Mouse (Mus musculus) brain, embryonic 14.5 days (tissue): Measurements from ENCODE around the gene Vmn2r77. TPM values are rescaled to one million over a fixed set of nuclear protein-coding genes. Genes with fewer than 3 reads are reported as not detected.
"Not testable (repeated sequence)": the region's sequence is repeated elsewhere in the genome, so short reads cannot be mapped to it uniquely, and the experiment has no call there.

Experiments
- DNase-seq: peaks from one replicate; pipeline ENCODE4 v3.0.0-alpha.2; 2011; ENCODE audit warnings: low read depth
- CTCF ChIP-seq: fragments of 200-500 bp; IDR thresholded peaks from 2 replicates; pipeline ENCODE4 v1.5.1; 2012; ENCODE audit warnings: inconsistent platforms, mild to moderate bottlenecking, moderate library complexity, borderline replicate concordance; ENCODE audit not compliant: insufficient read depth, insufficient read length; ENCODE audit errors: extremely low read depth
- POLR2A ChIP-seq: fragments of 200-500 bp; IDR thresholded peaks from 2 replicates; pipeline ENCODE4 v1.6.1; 2012; ENCODE audit warnings: mild to moderate bottlenecking, inconsistent platforms, borderline replicate concordance; ENCODE audit not compliant: poor library complexity, insufficient read depth, insufficient read length, severe bottlenecking; ENCODE audit errors: extremely low read depth
- polyA plus RNA-seq: library from polyadenylated mRNA; depleted of rRNA; stranded (reverse); fragments of >200 nt; gene quantifications from 2 replicates; pipeline ENCODE4 v1.2.3, GENCODE M21; 2012; rRNA removed

Gene Vmn2r77
- not detected in 2 replicates for polyA plus RNA-seq

GRCm38 (mm10) chr7:86794727-86795126 is at the start of gene Vmn2r77:
Gene Vmn2r77 (plus strand): TSS chr7:86795027.
- no peak for DNase-seq
- TF ChIP-seq POLR2A (no peak), CTCF (no peak)

GRCm38 (mm10) chr7:86760751-86761150 is 34.1 kb upstream of the Vmn2r77 start:
- DNase-seq = no peak
- TF ChIP-seq CTCF (no peak), POLR2A (no peak)

GRCm38 (mm10) chr7:86764628-86765027 is 30.2 kb upstream of the Vmn2r77 start:
- no peak for TF ChIP-seq CTCF
- TF ChIP-seq POLR2A = no peak
- DNase-seq = no peak

- TF ChIP-seq POLR2A = no peak
- TF ChIP-seq CTCF = no peak
Observed at GRCm38 (mm10) chr7:86771621-86772020, 23.2 kb upstream of the Vmn2r77 start.

GRCm38 (mm10) chr7:86775617-86776325 is 19.1 kb upstream of the Vmn2r77 start, which contains the start of gene Folh1:
Gene Folh1 (minus strand): TSS chr7:86775943.
- no peak for TF ChIP-seq POLR2A
- no peak for TF ChIP-seq CTCF
- DNase-seq = peak; percentile 73

More at GRCm38 (mm10) chr7:86771621-86772020, 23.2 kb upstream of the Vmn2r77 start:
- no peak for DNase-seq

- DNase-seq = not testable (repeated sequence)
Observed at GRCm38 (mm10) chr7:86815241-86815640, 20.4 kb downstream of the Vmn2r77 start.

GRCm38 (mm10) chr7:86815716-86816115 is 20.9 kb downstream of the Vmn2r77 start:
- not testable (repeated sequence) for DNase-seq

GRCm38 (mm10) chr7:86816466-86816865 is 21.6 kb downstream of the Vmn2r77 start:
- TF ChIP-seq POLR2A (no peak), CTCF (no peak)
- DNase-seq = no peak

Other genes with a start within 250 kb of the Vmn2r77 start
- gene Olfr295, start 211.2 kb upstream of the Vmn2r77 start, polyA plus RNA-seq = not detected in 2 replicates
- gene Olfr294, start 178.4 kb upstream of the Vmn2r77 start, polyA plus RNA-seq = not detected in 2 replicates
- not detected in 2 replicates for gene Olfr293, start 146.0 kb upstream of the Vmn2r77 start, polyA plus RNA-seq
- gene Olfr292, start 106.7 kb upstream of the Vmn2r77 start, polyA plus RNA-seq = not detected in 2 replicates
- gene Folh1, start 19.1 kb upstream of the Vmn2r77 start, polyA plus RNA-seq = 0.29 and 0.34 TPM in 2 replicates
- not detected in 2 replicates for gene Vmn2r78, start 120.1 kb downstream of the Vmn2r77 start, polyA plus RNA-seq
- not detected in 2 replicates for gene Vmn2r79, start 201.1 kb downstream of the Vmn2r77 start, polyA plus RNA-seq